Mouse (Mus musculus): Measurements from ENCODE around the gene BC025920. TPM values are rescaled to one million over a fixed set of nuclear protein-coding genes. Genes with fewer than 3 reads are reported as not detected.

Gene BC025920
- polyA plus RNA-seq, 2 experiments = 0.11 to 2.4 TPM

DNA sequence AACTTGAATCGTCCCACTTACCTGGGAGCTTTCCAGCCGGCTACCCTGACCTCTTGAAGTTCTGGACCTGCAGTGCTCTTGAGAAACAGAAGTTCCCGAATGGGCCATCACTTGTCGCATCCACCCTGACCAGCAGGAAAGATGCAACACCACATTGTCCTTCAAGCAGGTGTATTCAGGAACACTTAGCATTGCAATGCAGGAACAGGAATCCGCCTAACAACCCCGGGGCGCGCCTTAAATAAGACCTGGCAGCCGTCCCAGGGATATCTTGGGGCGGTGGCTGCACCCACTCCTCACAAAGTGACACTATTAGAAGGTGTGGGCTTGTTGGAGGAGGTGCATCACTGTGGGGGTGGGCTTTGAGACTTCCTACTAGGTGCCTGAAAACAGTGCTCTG lies 49.1 kb downstream of the BC025920 start:
- H3K9me3 ChIP-seq (ENCODE audit: control insufficient read depth, low read length) = peaks cover 2% of the 10 kb centered on the region; the same call in 1 of the 2 replicates
- no peak overlapping the region for H3K27ac ChIP-seq
- no peak overlapping the region for H3K4me2 ChIP-seq (ENCODE audit: low read depth)
- peaks cover 0 to 5% of the 10 kb centered on the region in 2 experiments; a peak in 3 of 4 replicates for H3K4me1 ChIP-seq (replicated peaks; ENCODE audit: control insufficient read depth in 2 of 2, insufficient read depth in 2 of 2, low read length in 1 of 2)
- H3K36me3 ChIP-seq (replicated peaks; ENCODE audit: control insufficient read depth, insufficient read depth, low read depth) = peaks cover 2% of the 10 kb centered on the region; the same call in 1 of the 2 replicates
- ATAC-seq (ENCODE audit: insufficient read depth) = no peak
- 83% methylated on average over 10 of the region's 10 CpGs for WGBS (ENCODE audit: insufficient replicate concordance)
- TF ChIP-seq CTCF (IDR thresholded peaks at IDR 0.05; ENCODE audit: low read depth) = no peak
- TF ChIP-seq EP300 (IDR thresholded peaks at IDR 0.05; ENCODE audit: low read depth) = no peak
- no peak for DNase-seq (ENCODE audit: low read depth in 3 of 3, low spot score in 3 of 3)
- H3K9ac ChIP-seq (replicated peaks) = no peak overlapping the region
- H3K27me3 ChIP-seq (ENCODE audit: control insufficient read depth, insufficient read depth, low read length) = no peaks in the 10 kb centered on the region
- H3K4me3 ChIP-seq (ENCODE audit: insufficient read depth in 1 of 2, low read depth in 2 of 2, low read length in 2 of 2) = no peak overlapping the region

DNA sequence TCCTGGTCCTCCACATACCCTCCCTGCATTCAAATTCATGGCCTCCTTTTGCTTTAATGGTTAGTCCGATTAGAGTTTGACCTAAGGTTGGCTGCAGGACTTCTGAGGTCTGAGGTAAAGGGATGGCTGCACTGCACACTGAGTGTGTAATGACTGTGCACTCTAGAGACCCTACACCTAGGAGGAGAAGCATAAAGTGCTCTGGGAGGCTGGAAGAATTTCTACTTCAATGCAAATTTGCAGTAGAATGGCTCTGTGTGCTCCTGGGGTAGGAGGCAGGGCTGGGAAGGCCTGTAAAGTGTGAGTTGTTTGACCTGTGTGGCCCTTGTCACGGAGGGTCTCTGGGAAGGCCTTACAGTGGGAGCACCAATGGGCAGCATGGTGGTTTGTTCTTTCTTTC lies 50.1 kb downstream of the BC025920 start:
- Histone ChIP-seq H3K4me2 (ENCODE audit: low read depth) (no peak overlapping the region), H3K27ac (no peak overlapping the region), H3K27me3 (ENCODE audit: control insufficient read depth, insufficient read depth, low read length) (no peaks in the 10 kb centered on the region), H3K9me3 (ENCODE audit: control insufficient read depth, low read length) (peaks cover 2% of the 10 kb centered on the region; the same call in 1 of the 2 replicates), H3K4me3 (ENCODE audit: insufficient read depth in 1 of 2, low read depth in 2 of 2, low read length in 2 of 2) (no peak overlapping the region), H3K4me1 (replicated peaks; ENCODE audit: control insufficient read depth in 2 of 2, insufficient read depth in 2 of 2, low read length in 1 of 2) (no peaks in the 10 kb centered on the region), H3K9ac (replicated peaks) (no peak overlapping the region), H3K36me3 (replicated peaks; ENCODE audit: control insufficient read depth, insufficient read depth, low read depth) (peaks cover 2% of the 10 kb centered on the region; the same call in 1 of the 2 replicates)
- DNase-seq (ENCODE audit: low read depth in 3 of 3, low spot score in 3 of 3) = no peak
- ATAC-seq (ENCODE audit: insufficient read depth) = no peak
- WGBS (ENCODE audit: insufficient replicate concordance) = 80% methylated on average over 2 of the region's 2 CpGs
- TF ChIP-seq EP300 (IDR thresholded peaks at IDR 0.05; ENCODE audit: low read depth) = no peak
- TF ChIP-seq CTCF (IDR thresholded peaks at IDR 0.05; ENCODE audit: low read depth) = no peak

Other genes starting within 250 kb of the BC025920 start
- 8.4 and 9.3 TPM in 2 replicates for gene Mfsd12, start 248.8 kb upstream of the BC025920 start, polyA plus RNA-seq (2012; rRNA removed)
- 6.1 and 8.3 TPM in 2 replicates for gene Mfsd12, start 248.8 kb upstream of the BC025920 start, polyA plus RNA-seq (2014; fragmentation: Nextera tagmentation; extraction: Ambion mirVana)
- 0.55 and 0.78 TPM in 2 replicates for gene 4930404N11Rik, start 240.5 kb upstream of the BC025920 start, polyA plus RNA-seq (2012; rRNA removed)
- gene 4930404N11Rik, start 240.5 kb upstream of the BC025920 start, polyA plus RNA-seq (2014; fragmentation: Nextera tagmentation; extraction: Ambion mirVana) = 0.44 and 0.60 TPM in 2 replicates
- 73.1 and 86.2 TPM in 2 replicates for gene Fzr1, start 227.8 kb upstream of the BC025920 start, polyA plus RNA-seq (2012; rRNA removed)
- 80.5 and 85.2 TPM in 2 replicates for gene Fzr1, start 227.8 kb upstream of the BC025920 start, polyA plus RNA-seq (2014; fragmentation: Nextera tagmentation; extraction: Ambion mirVana)
- gene Dohh, start 221.8 kb upstream of the BC025920 start, polyA plus RNA-seq (2012; rRNA removed) = 29.8 and 32.2 TPM in 2 replicates
- 35.0 and 39.7 TPM in 2 replicates for gene Dohh, start 221.8 kb upstream of the BC025920 start, polyA plus RNA-seq (2014; fragmentation: Nextera tagmentation; extraction: Ambion mirVana)
- gene Gm48551, start 221.8 kb upstream of the BC025920 start, polyA plus RNA-seq (2012; rRNA removed) = 1.0 and 1.7 TPM in 2 replicates
- gene Gm48551, start 221.8 kb upstream of the BC025920 start, polyA plus RNA-seq (2014; fragmentation: Nextera tagmentation; extraction: Ambion mirVana) = 0.37 and 0.47 TPM in 2 replicates
- gene Gm48552, start 217.3 kb upstream of the BC025920 start, polyA plus RNA-seq (2012; rRNA removed) = 0.78 and 0.90 TPM in 2 replicates
- 0.21 and 0.36 TPM in 2 replicates for gene Gm48552, start 217.3 kb upstream of the BC025920 start, polyA plus RNA-seq (2014; fragmentation: Nextera tagmentation; extraction: Ambion mirVana)
- 1.6 and 1.9 TPM in 2 replicates for gene Smim24, start 213.2 kb upstream of the BC025920 start, polyA plus RNA-seq (2012; rRNA removed)
- 1.7 and 1.8 TPM in 2 replicates for gene Smim24, start 213.2 kb upstream of the BC025920 start, polyA plus RNA-seq (2014; fragmentation: Nextera tagmentation; extraction: Ambion mirVana)
- gene Nfic, start 150.6 kb upstream of the BC025920 start, polyA plus RNA-seq (2012; rRNA removed) = 1.2 and 1.3 TPM in 2 replicates
- gene Nfic, start 150.6 kb upstream of the BC025920 start, polyA plus RNA-seq (2014; fragmentation: Nextera tagmentation; extraction: Ambion mirVana) = 4.6 and 7.3 TPM in 2 replicates
- gene Celf5, start 123.6 kb upstream of the BC025920 start, polyA plus RNA-seq (2012; rRNA removed) = 0.02 and 0.32 TPM in 2 replicates
- gene Celf5, start 123.6 kb upstream of the BC025920 start, polyA plus RNA-seq (2014; fragmentation: Nextera tagmentation; extraction: Ambion mirVana) = not detected in 2 replicates
- gene Ncln, start 109.9 kb upstream of the BC025920 start, polyA plus RNA-seq (2012; rRNA removed) = 55.7 and 71.3 TPM in 2 replicates
- 23.7 and 29.4 TPM in 2 replicates for gene Ncln, start 109.9 kb upstream of the BC025920 start, polyA plus RNA-seq (2014; fragmentation: Nextera tagmentation; extraction: Ambion mirVana)
- 1.5 and 1.8 TPM in 2 replicates for gene S1pr4, start 106.1 kb upstream of the BC025920 start, polyA plus RNA-seq (2012; rRNA removed)
- gene S1pr4, start 106.1 kb upstream of the BC025920 start, polyA plus RNA-seq (2014; fragmentation: Nextera tagmentation; extraction: Ambion mirVana) = 1.4 and 1.5 TPM in 2 replicates
- 4.2 and 4.6 TPM in 2 replicates for gene Gna15, start 82.0 kb upstream of the BC025920 start, polyA plus RNA-seq (2012; rRNA removed)
- gene Gna15, start 82.0 kb upstream of the BC025920 start, polyA plus RNA-seq (2014; fragmentation: Nextera tagmentation; extraction: Ambion mirVana) = 3.2 and 4.7 TPM in 2 replicates
- 14.8 and 17.0 TPM in 2 replicates for gene Gna11, start 61.1 kb upstream of the BC025920 start, polyA plus RNA-seq (2012; rRNA removed)
- 17.3 and 17.4 TPM in 2 replicates for gene Gna11, start 61.1 kb upstream of the BC025920 start, polyA plus RNA-seq (2014; fragmentation: Nextera tagmentation; extraction: Ambion mirVana)
- gene Aes, start 46.8 kb upstream of the BC025920 start, polyA plus RNA-seq (2012; rRNA removed) = 113 and 134 TPM in 2 replicates
- 139 and 156 TPM in 2 replicates for gene Aes, start 46.8 kb upstream of the BC025920 start, polyA plus RNA-seq (2014; fragmentation: Nextera tagmentation; extraction: Ambion mirVana)
- 5.2 and 6.5 TPM in 2 replicates for gene Tle2, start 31.7 kb upstream of the BC025920 start, polyA plus RNA-seq (2012; rRNA removed)
- gene Tle2, start 31.7 kb upstream of the BC025920 start, polyA plus RNA-seq (2014; fragmentation: Nextera tagmentation; extraction: Ambion mirVana) = 0.82 and 0.90 TPM in 2 replicates
- 4.5 and 4.8 TPM in 2 replicates for gene Tle6, start 5.2 kb upstream of the BC025920 start, polyA plus RNA-seq (2012; rRNA removed)
- gene Tle6, start 5.2 kb upstream of the BC025920 start, polyA plus RNA-seq (2014; fragmentation: Nextera tagmentation; extraction: Ambion mirVana) = 5.6 and 5.8 TPM in 2 replicates
- gene Sirt6, start 21.5 kb downstream of the BC025920 start, polyA plus RNA-seq (2012; rRNA removed) = 8.1 and 9.0 TPM in 2 replicates
- 5.3 and 5.9 TPM in 2 replicates for gene Sirt6, start 21.5 kb downstream of the BC025920 start, polyA plus RNA-seq (2014; fragmentation: Nextera tagmentation; extraction: Ambion mirVana)
- 5.6 and 6.1 TPM in 2 replicates for gene Ankrd24, start 22.3 kb downstream of the BC025920 start, polyA plus RNA-seq (2012; rRNA removed)
- 0.75 and 1.5 TPM in 2 replicates for gene Ankrd24, start 22.3 kb downstream of the BC025920 start, polyA plus RNA-seq (2014; fragmentation: Nextera tagmentation; extraction: Ambion mirVana)
- gene Gm10778, start 42.8 kb downstream of the BC025920 start, polyA plus RNA-seq (2012; rRNA removed) = 0.31 and 0.97 TPM in 2 replicates
- 0.67 and 1.5 TPM in 2 replicates for gene Gm10778, start 42.8 kb downstream of the BC025920 start, polyA plus RNA-seq (2014; fragmentation: Nextera tagmentation; extraction: Ambion mirVana)
- gene Zfp433, start 98.6 kb downstream of the BC025920 start, polyA plus RNA-seq (2012; rRNA removed) = 0.90 and 1.4 TPM in 2 replicates
- 3.1 and 5.0 TPM in 2 replicates for gene Zfp433, start 98.6 kb downstream of the BC025920 start, polyA plus RNA-seq (2014; fragmentation: Nextera tagmentation; extraction: Ambion mirVana)
- gene Gm3055, start 164.9 kb downstream of the BC025920 start, polyA plus RNA-seq (2012; rRNA removed) = 0.23 and 0.42 TPM in 2 replicates
- 0.77 and 1.5 TPM in 2 replicates for gene Gm3055, start 164.9 kb downstream of the BC025920 start, polyA plus RNA-seq (2014; fragmentation: Nextera tagmentation; extraction: Ambion mirVana)
- gene Gm4767, start 205.9 kb downstream of the BC025920 start, polyA plus RNA-seq (2012; rRNA removed) = 0.03 and 0.22 TPM in 2 replicates
- gene Gm4767, start 205.9 kb downstream of the BC025920 start, polyA plus RNA-seq (2014; fragmentation: Nextera tagmentation; extraction: Ambion mirVana) = 1.00 and 1.1 TPM in 2 replicates

Data from liver, embryonic 14.5 days (tissue).